Comparison of ENCODE assay signal across 16 mouse cellular contexts in genomic region chr4:135453164-135453563, GRCm38 (mm10). TPM values are rescaled to one million over a fixed set of nuclear protein-coding genes. Genes with fewer than 3 reads are reported as not detected.
A peak's percentile ranks its signal among the peaks of the same experiment; 100 is the strongest.
DNase-seq lines count a peak whose midpoint lies in the region; ATAC-seq and TF ChIP-seq lines count a peak whose summit lies in the region.
"Had no signal": no experiment of that assay in that cellular context is flagged by ENCODE, and none has a peak within 500 bp of the region (broad histone marks: within the 10 kb centered on the region; RNA-seq: fewer than 3 reads in every experiment).

No protein-coding gene starts in this region.

- H3K27ac ChIP-seq in ES-Bruce4 (ENCODE audit: insufficient read depth, low read length) = 0 out of 2 replicates have a peak overlapping the region, but pooled peaks have one; percentile 19
- H3K27ac ChIP-seq in embryonic facial prominence, embryonic 14.5 days (replicated peaks; ENCODE audit: low read depth, low read length) = no peak overlapping the region
- peak overlapping the region; percentile 72 for H3K27ac ChIP-seq in kidney, embryonic 15.5 days
- H3K27ac ChIP-seq in lung, embryonic 16.5 days (ENCODE audit: low read length) = peak overlapping the region; percentile 41
- H3K27ac ChIP-seq: midbrain, embryonic 10.5 days had no signal

- H3K27me3 ChIP-seq in ES-Bruce4 (ENCODE audit: control insufficient read depth, insufficient read depth, low read length, poor library complexity, severe bottlenecking) = no peaks in the 10 kb centered on the region
- H3K27me3 ChIP-seq in embryonic facial prominence, embryonic 14.5 days (replicated peaks; ENCODE audit: control insufficient read depth, insufficient read depth, low read length) = no peaks in the 10 kb centered on the region
- no peaks in the 10 kb centered on the region for H3K27me3 ChIP-seq in kidney, embryonic 15.5 days
- no peaks in the 10 kb centered on the region for H3K27me3 ChIP-seq in lung, embryonic 16.5 days (ENCODE audit: control insufficient read depth, insufficient read depth, low read depth, low read length)
- H3K27me3 ChIP-seq: CH12.LX; liver, embryonic 12.5 days; Patski had no signal

- H3K9ac ChIP-seq in ES-Bruce4 (ENCODE audit: low read depth, poor library complexity, severe bottlenecking) = no peak overlapping the region
- 0 out of 2 replicates have a peak overlapping the region, but pooled peaks have one; percentile 25 for H3K9ac ChIP-seq in embryonic facial prominence, embryonic 14.5 days (ENCODE audit: low read depth, low read length)
- H3K9ac ChIP-seq in kidney, embryonic 15.5 days = no peak overlapping the region
- no peak overlapping the region for H3K9ac ChIP-seq in lung, embryonic 16.5 days (ENCODE audit: low read length)
- H3K9ac ChIP-seq: liver, embryonic 12.5 days had no signal

- no peak overlapping the region for H3K4me3 ChIP-seq in ES-Bruce4 (ENCODE audit: low read depth, low read length)
- no peak overlapping the region for H3K4me3 ChIP-seq in embryonic facial prominence, embryonic 14.5 days (ENCODE audit: low read depth, low read length)
- H3K4me3 ChIP-seq in kidney, embryonic 15.5 days (replicated peaks) = no peak overlapping the region
- H3K4me3 ChIP-seq in lung, embryonic 16.5 days (ENCODE audit: low read length) = no peak overlapping the region
- H3K4me3 ChIP-seq: liver, embryonic 12.5 days; midbrain, embryonic 10.5 days had no signal

- no peak for DNase-seq in embryonic facial prominence, embryonic 14.5 days (ENCODE audit: low spot score)
- DNase-seq in testis, postnatal 14 days (ENCODE audit: low spot score) = no peak
- no peak for DNase-seq in layer of hippocampus, postnatal 10 days (ENCODE audit: low spot score in 2 of 2)
- no peak for DNase-seq in adrenal gland, adult 8-10 months
- DNase-seq in cerebellum, postnatal 4 days (ENCODE audit: low spot score in 2 of 2) = no peak
- DNase-seq: cerebellum, postnatal 14 days; gastrocnemius, postnatal 25 days had no signal

- no peak for TF ChIP-seq POLR2A in ES-Bruce4 (IDR thresholded peaks at IDR 0.05; ENCODE audit: insufficient read depth, low read length)

- H3K4me1 ChIP-seq in ES-Bruce4 (ENCODE audit: control insufficient read depth, insufficient read depth, low read length) = peaks cover 8% of the 10 kb centered on the region
- peaks cover 10% of the 10 kb centered on the region for H3K4me1 ChIP-seq in embryonic facial prominence, embryonic 14.5 days (ENCODE audit: control insufficient read depth, insufficient read depth, low read length)
- peaks cover 36% of the 10 kb centered on the region for H3K4me1 ChIP-seq in kidney, embryonic 15.5 days
- H3K4me1 ChIP-seq in lung, embryonic 16.5 days (replicated peaks; ENCODE audit: control insufficient read depth, insufficient read depth, low read length) = peaks cover 23% of the 10 kb centered on the region

- WGBS in embryonic facial prominence, embryonic 14.5 days = 61% methylated on average over 6 of the region's 6 CpGs
- 34% methylated on average over 6 of the region's 6 CpGs for WGBS in kidney, embryonic 15.5 days
- 46% methylated on average over 6 of the region's 6 CpGs for WGBS in lung, embryonic 16.5 days

- H3K4me2 ChIP-seq in embryonic facial prominence, embryonic 14.5 days (ENCODE audit: low read depth, low read length) = no peak overlapping the region
- no peak overlapping the region for H3K4me2 ChIP-seq in kidney, embryonic 15.5 days
- H3K4me2 ChIP-seq in lung, embryonic 16.5 days (ENCODE audit: low read depth, low read length) = no peak overlapping the region
- H3K4me2 ChIP-seq: liver, embryonic 12.5 days had no signal

- no peak for ATAC-seq in embryonic facial prominence, embryonic 14.5 days (ENCODE audit: low read depth)
- ATAC-seq in kidney, embryonic 15.5 days (replicated peaks; ENCODE audit: low FRiP score) = no peak
- no peak for ATAC-seq in lung, embryonic 16.5 days (ENCODE audit: low read depth)
- ATAC-seq: forebrain, embryonic 16.5 days; inflammation-experienced regulatory T-cells, adult 6 months; liver, embryonic 12.5 days; Patski had no signal

- TF ChIP-seq CTCF in ES-Bruce4 (IDR thresholded peaks at IDR 0.05; ENCODE audit: low read depth, low read length) = no peak

- no peaks in the 10 kb centered on the region for H3K36me3 ChIP-seq in ES-Bruce4 (ENCODE audit: control insufficient read depth, insufficient read depth, low read length, poor library complexity, severe bottlenecking)
- H3K36me3 ChIP-seq in embryonic facial prominence, embryonic 14.5 days (ENCODE audit: control insufficient read depth, insufficient read depth, low read length) = no peaks in the 10 kb centered on the region
- 0 out of 2 replicates have a peak, but pooled peaks cover 4% of the 10 kb centered on the region for H3K36me3 ChIP-seq in kidney, embryonic 15.5 days
- H3K36me3 ChIP-seq in lung, embryonic 16.5 days (ENCODE audit: control insufficient read depth, insufficient read depth, low read length) = no peaks in the 10 kb centered on the region
- H3K36me3 ChIP-seq: midbrain, embryonic 10.5 days had no signal

- peaks cover 4% of the 10 kb centered on the region; the same call in 1 of the 2 replicates for H3K9me3 ChIP-seq in ES-Bruce4 (replicated peaks; ENCODE audit: control insufficient read depth, insufficient read depth, low read length, poor library complexity, severe bottlenecking)
- H3K9me3 ChIP-seq in embryonic facial prominence, embryonic 14.5 days (ENCODE audit: control insufficient read depth, low read length) = no peaks in the 10 kb centered on the region
- H3K9me3 ChIP-seq in kidney, embryonic 15.5 days (replicated peaks) = no peaks in the 10 kb centered on the region
- H3K9me3 ChIP-seq in lung, embryonic 16.5 days (ENCODE audit: control insufficient read depth, low read length) = no peaks in the 10 kb centered on the region
- H3K9me3 ChIP-seq: liver, embryonic 12.5 days; midbrain, embryonic 10.5 days had no signal

- TF ChIP-seq EP300 in ES-Bruce4 (IDR thresholded peaks at IDR 0.05; ENCODE audit: insufficient read depth, low read depth, low read length) = peak; percentile 91

RNA-seq across cellular contexts. Expression of gene Rcan3, which starts 19.5 kb away (rescaled TPM):
- polyA plus RNA-seq in ES-Bruce4 (2011; ENCODE audit: insufficient read depth, insufficient read length, low read depth, missing spikeins) = 15.9 and 19.7 TPM in 2 replicates
- polyA plus RNA-seq in embryonic facial prominence, embryonic 14.5 days (2014; fragmentation: Nextera tagmentation; extraction: Ambion mirVana) = 12.7 and 14.7 TPM in 2 replicates
- polyA plus RNA-seq in kidney, embryonic 15.5 days (2015; fragmentation: Nextera tagmentation; extraction: Ambion mirVana) = 12.6 and 15.5 TPM in 2 replicates
- 10.7 and 11.8 TPM in 2 replicates for polyA plus RNA-seq in lung, embryonic 16.5 days (2015; fragmentation: Nextera tagmentation; extraction: Ambion mirVana)
- 10 to 100 TPM; 45.8 to 46.2 TPM for total RNA-seq in layer of hippocampus, postnatal 10 days (2021)
- total RNA-seq in adrenal gland, adult 8-10 months (2022) = 10 to 100 TPM; 19.1 to 33.0 (median 27.2) TPM

RNA-seq across cellular contexts. Expression of gene Stpg1, which starts 41.4 kb away (rescaled TPM):
- polyA plus RNA-seq in ES-Bruce4 (2011; ENCODE audit: insufficient read depth, insufficient read length, low read depth, missing spikeins) = 0.79 and 1.8 TPM in 2 replicates
- polyA plus RNA-seq in embryonic facial prominence, embryonic 14.5 days (2014; fragmentation: Nextera tagmentation; extraction: Ambion mirVana) = 0.65 TPM in 1 of 2 replicates, not detected in the other
- polyA plus RNA-seq in kidney, embryonic 15.5 days (2015; fragmentation: Nextera tagmentation; extraction: Ambion mirVana) = 0.60 and 0.65 TPM in 2 replicates
- polyA plus RNA-seq in lung, embryonic 16.5 days (2015; fragmentation: Nextera tagmentation; extraction: Ambion mirVana) = 0.77 and 1.4 TPM in 2 replicates
- 1 to 10 TPM; 1.1 to 2.3 TPM for total RNA-seq in layer of hippocampus, postnatal 10 days (2021)
- 1 to 10 TPM in 2 of 4 experiments, under 1 TPM in 2; 0.84 to 1.8 (median 1.1) TPM for total RNA-seq in adrenal gland, adult 8-10 months (2022)
- total RNA-seq: CH12.LX had no signal
- polyA plus RNA-seq: forebrain, embryonic 16.5 days; liver, embryonic 12.5 days; Patski had no signal

RNA-seq across cellular contexts. Expression of gene Nipal3, which starts 41.7 kb away (rescaled TPM):
- 12.7 and 17.5 TPM in 2 replicates for polyA plus RNA-seq in ES-Bruce4 (2011; ENCODE audit: insufficient read depth, insufficient read length, low read depth, missing spikeins)
- polyA plus RNA-seq in embryonic facial prominence, embryonic 14.5 days (2014; fragmentation: Nextera tagmentation; extraction: Ambion mirVana) = 2.9 and 3.0 TPM in 2 replicates
- 4.9 and 6.2 TPM in 2 replicates for polyA plus RNA-seq in kidney, embryonic 15.5 days (2015; fragmentation: Nextera tagmentation; extraction: Ambion mirVana)
- polyA plus RNA-seq in lung, embryonic 16.5 days (2015; fragmentation: Nextera tagmentation; extraction: Ambion mirVana) = 4.8 and 6.0 TPM in 2 replicates
- 10 to 100 TPM; 60.9 to 66.2 TPM for total RNA-seq in layer of hippocampus, postnatal 10 days (2021)
- 10 to 100 TPM; 22.1 to 31.0 (median 26.2) TPM for total RNA-seq in adrenal gland, adult 8-10 months (2022)

RNA-seq across cellular contexts. Expression of gene Ncmap, which starts 55.1 kb away (rescaled TPM):
- 2.3 TPM in 2 replicates for polyA plus RNA-seq in ES-Bruce4 (2011; ENCODE audit: insufficient read depth, insufficient read length, low read depth, missing spikeins)
- 6.8 and 7.7 TPM in 2 replicates for polyA plus RNA-seq in embryonic facial prominence, embryonic 14.5 days (2014; fragmentation: Nextera tagmentation; extraction: Ambion mirVana)
- polyA plus RNA-seq in kidney, embryonic 15.5 days (2015; fragmentation: Nextera tagmentation; extraction: Ambion mirVana) = 3.1 and 3.5 TPM in 2 replicates
- polyA plus RNA-seq in lung, embryonic 16.5 days (2015; fragmentation: Nextera tagmentation; extraction: Ambion mirVana) = 7.4 and 8.5 TPM in 2 replicates
- total RNA-seq in layer of hippocampus, postnatal 10 days (2021) = 1 to 10 TPM in 1 of 2 experiments, under 1 TPM in 1; 0.82 to 1.2 TPM
- total RNA-seq in adrenal gland, adult 8-10 months (2022) = 1 to 10 TPM in 1 of 4 experiments, under 1 TPM in 3; 0.46 to 1.0 (median 0.67) TPM
- total RNA-seq: CH12.LX had no signal
- polyA plus RNA-seq: Patski had no signal
